Mouse (Mus musculus) skeletal muscle tissue, adult 2 months (tissue): ENCODE measurements around the gene Gm20425.

Source experiments
- DNase-seq: peaks from one replicate; pipeline ENCODE4 v3.0.0-alpha.2; 2012; ENCODE audit warnings: low read depth, low spot score

The Gm20425 gene

DNA sequence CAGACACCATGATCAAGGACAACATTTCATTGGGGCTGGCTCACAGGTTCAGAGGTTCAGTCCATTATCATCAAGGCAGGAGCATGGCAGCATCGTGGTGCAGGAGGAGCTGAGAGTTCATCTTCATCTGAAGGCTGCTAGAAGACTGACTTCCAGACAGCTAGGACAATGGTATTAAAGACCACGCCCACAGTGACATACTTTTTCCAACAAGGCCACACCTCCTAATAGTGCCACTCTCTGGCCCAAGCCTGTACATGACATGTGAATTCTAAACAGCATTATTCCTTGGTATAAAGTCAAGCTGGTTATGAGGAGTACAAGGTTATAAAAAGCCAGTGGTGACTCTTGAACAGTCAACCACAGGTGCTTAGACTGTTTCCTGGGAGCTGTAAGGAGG lies 75.5 kb downstream of the Gm20425 start:
- DNase-seq: no peak

DNA sequence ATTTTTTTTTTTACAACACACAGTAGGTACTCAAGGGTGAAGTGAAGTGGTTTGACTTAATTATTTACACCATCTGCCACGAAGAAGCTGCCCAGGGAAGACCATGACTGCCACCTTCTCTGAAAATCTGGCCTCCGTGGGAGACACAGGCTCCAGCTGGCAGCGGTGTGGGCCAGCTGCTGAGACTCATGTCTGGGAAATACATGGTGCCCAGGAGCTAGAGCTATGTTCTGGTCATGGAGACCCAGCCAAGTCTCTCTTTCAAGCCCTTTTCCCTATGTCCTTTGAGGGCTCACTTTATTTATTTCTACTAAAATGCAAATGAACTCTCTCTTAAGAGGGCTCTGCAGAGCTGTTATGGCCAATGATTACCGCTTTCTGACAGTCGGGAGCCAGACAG lies 76.8 kb downstream of the Gm20425 start:
- no peak for DNase-seq

DNA sequence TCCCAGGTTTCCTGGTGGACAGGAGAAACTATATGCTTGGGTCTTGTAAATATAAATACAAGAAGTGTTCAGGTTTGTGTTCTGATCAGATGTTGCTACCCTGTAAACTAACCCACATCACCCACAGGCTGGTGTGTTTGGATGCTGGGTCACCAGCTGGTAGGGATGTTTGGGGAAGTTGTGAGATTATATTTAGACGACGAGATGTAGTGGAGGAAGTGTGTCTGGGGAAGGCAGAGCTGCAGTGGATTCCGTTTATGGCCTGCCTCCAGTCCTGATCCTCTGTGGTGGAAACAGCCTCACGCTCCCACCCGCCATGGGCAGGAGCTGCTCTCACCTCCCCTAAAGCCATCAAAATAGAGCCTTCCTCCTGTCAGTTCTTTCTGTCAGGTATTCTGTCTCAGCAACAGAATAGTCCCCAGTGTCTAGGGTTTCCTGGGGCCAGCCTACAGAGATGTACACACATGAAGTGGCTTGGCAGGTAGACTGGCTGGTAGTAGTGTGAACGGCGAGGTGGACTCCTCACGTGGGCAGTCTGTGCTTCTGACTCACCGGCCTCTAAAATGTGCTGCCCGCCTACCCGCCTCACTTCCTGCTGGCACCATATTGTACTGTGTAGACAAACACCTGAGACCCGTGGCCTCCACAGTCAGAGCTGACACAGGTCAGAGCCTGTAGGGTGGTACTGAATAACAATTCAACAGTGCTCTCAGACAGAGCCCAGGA lies 80.9 kb downstream of the Gm20425 start:
- DNase-seq: no peak

DNA sequence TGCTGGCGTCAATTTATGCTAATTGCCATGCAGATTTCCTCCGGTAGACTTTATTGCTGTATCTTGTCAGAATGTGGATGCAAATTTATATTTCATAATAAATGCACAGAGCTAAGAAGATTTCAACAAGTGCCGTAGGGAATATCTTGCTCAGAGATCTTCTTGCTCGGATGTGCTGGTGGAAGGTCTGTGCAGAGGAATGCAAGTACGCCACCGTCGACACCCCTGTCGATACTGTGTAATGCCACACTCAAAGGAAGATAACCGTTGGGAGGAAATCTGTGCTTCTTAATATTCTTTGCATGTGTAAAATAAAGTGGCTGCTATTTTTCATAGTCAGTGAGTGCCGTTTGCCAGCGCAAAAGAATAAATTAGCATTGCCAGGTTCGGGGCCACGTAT lies 83.0 kb downstream of the Gm20425 start:
- no peak for DNase-seq

DNA sequence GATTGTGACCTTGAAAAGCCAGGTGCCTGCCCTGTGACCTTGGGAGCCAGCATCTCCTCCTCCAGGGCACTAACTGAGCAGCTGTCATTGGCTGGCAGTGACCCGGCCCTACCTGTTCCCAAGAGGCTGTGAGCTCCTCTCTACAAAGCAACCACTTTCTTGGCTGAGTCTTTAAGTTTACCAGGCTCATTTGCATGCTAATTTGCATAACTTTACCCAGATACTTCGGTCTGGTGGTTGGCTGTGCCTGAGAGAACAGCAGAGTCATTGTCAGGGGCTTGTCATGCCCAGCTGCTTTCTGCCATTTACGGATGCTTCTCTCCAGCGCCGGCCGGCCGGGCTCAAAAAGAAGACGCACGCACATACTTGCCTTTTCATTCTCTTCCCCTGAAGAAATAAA lies 83.4 kb downstream of the Gm20425 start:
- no peak for DNase-seq

DNA sequence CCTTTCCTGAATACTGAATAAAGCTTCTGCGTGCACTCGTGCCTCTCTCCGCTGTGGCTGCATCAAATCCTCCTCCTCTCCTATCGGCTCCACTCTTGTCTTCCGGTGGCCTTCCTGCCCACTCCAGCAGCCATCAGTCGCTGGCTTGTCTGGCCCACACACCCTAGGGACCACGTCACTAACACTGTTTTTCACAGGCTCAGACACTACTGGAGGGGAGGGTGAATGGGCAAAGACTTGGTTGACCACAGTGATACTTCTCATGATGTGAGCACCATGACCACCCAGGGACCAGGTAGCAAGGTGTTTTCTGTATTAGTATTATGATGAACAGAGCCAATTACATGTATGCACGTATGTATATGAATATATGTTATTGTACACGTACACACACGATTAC lies 83.8 kb downstream of the Gm20425 start:
- no peak for DNase-seq

DNA sequence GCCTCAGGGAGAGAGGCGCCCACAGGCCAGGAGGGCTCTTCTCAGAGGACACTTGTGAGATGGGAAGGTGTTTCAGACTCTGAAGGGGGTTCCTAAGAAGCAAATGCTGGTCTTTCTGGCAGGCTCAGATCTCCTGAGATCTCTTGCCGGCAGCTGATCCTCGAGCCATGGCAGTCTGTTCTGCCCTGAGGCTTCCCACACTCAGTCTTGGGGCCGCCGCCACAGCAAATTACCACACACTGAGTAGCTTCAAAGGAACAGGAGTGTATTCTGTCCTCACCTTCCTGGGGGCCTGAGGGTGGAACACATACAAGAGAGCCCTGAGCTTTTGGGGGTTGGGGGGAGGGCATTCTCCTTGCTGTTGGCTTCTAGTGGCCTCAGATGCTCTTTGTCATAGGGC lies 84.8 kb downstream of the Gm20425 start:
- no peak for DNase-seq

DNA sequence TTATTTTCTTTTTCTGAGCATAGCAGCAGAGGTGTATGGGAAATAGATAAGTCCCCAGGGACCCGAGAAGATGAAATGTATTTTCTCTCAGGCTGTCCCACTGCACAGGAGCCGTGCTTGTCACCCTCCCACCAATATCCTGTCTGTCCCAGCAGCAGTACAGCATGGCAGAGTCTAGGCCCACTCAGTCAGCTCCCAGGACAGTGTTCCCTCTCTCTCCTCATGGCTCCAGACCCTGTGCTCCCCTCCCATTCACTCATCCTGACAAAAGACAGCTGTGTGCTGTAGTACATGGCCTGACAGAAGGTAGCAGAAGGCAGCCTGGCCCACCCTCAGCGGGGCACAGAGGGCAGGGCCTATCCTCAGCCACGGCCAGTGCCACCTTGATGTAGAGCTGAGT lies 86.2 kb downstream of the Gm20425 start:
- DNase-seq: no peak

DNA sequence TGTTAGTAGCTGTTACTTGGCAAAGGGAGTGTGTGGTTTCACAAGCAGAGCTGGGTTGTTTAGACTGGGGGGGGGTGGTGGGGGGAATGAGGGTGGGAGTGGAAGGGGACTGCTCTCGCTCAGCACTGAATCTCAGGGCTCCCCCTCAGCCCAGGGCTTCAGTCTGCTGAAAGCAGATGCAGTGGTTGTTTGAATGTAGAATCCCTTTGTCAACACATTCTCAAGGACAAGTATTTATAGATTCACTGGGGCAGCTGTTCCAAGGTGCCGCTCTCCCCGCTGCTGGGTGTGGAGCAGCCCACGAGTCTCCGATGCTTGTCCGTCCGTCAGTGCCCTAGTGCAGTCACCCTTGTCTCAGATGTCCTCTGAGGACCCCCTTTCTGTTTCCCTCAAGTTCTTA lies 88.8 kb downstream of the Gm20425 start:
- DNase-seq: no peak

DNA sequence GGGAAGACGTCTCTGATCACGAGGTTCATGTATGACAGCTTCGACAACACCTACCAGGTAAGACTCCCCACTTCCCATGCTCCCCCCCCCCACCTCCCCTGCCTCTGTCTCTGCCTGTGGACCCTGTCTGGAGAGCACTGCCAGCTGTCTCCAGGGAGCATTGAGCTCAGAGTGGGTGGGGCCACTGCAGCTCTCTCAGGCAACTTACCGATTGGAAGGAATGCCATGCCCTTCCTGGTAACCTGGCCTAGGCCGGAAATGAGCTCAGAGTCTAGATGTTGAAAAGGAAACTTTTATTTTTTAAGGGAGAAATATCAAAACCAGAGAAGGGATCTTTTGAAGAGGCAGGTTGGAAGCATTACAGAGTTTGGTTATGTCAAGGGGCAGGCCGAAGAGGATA lies 89.7 kb downstream of the Gm20425 start:
- DNase-seq: no peak
